Mouse (Mus musculus) heart, adult 2 months (tissue): ENCODE data around the gene Panx1. TPM values are rescaled to one million over a fixed set of nuclear protein-coding genes. Genes with fewer than 3 reads are reported as not detected.

Experiments
- DNase-seq, 2 experiments: peaks; one replicate each; pipeline ENCODE4 v3.0.0; 2021
- H3K27ac ChIP-seq: fragments of 200-600 bp; 2 replicates; pipeline ENCODE4 v1.8.1; 2022
- H3K27me3 ChIP-seq: fragments of 200-500 bp; 2 replicates; pipeline ENCODE4 v1.6.1; 2012; ENCODE audit warnings: mild to moderate bottlenecking, low read length, inconsistent platforms, mixed read lengths; ENCODE audit not compliant: control insufficient read depth, insufficient read depth
- H3K36me3 ChIP-seq: fragments of 200-500 bp; 2 replicates; pipeline ENCODE4 v1.6.1; 2012; ENCODE audit warnings: low read length, inconsistent platforms; ENCODE audit not compliant: control insufficient read depth, insufficient read depth
- H3K4me1 ChIP-seq: fragments of 200-500 bp; 2 replicates; pipeline ENCODE4 v1.6.1; 2011; ENCODE audit warnings: low read length; ENCODE audit not compliant: control insufficient read depth, insufficient read depth
- H3K4me3 ChIP-seq: fragments of 200-600 bp; 2 replicates; pipeline ENCODE4 v1.8.1; 2022
- H3K79me2 ChIP-seq: fragments of 200-500 bp; replicated peaks from 2 replicates; pipeline ENCODE4 v1.6.1; 2012; ENCODE audit warnings: mild to moderate bottlenecking, inconsistent platforms, low read length, moderate library complexity, mixed read lengths; ENCODE audit not compliant: control insufficient read depth, insufficient read depth
- H3K9ac ChIP-seq: fragments of 200-500 bp; 2 replicates; pipeline ENCODE4 v1.6.1; 2012; ENCODE audit warnings: low read depth, mild to moderate bottlenecking, control low read depth, inconsistent platforms, low read length, mixed read lengths
- CTCF ChIP-seq: fragments of 200-600 bp; IDR thresholded peaks from 2 replicates; pipeline ENCODE4 v1.8.1; 2022; ENCODE audit warnings: antibody characterized with exemption, mild to moderate bottlenecking, moderate library complexity
- EP300 ChIP-seq: fragments of 200-500 bp; IDR thresholded peaks from 2 replicates; pipeline ENCODE4 v1.6.1; 2011; ENCODE audit warnings: low read depth, low read length, control low read depth; ENCODE audit not compliant: insufficient read depth
- POLR2A ChIP-seq: fragments of 200-500 bp; IDR thresholded peaks from 2 replicates; pipeline ENCODE4 v1.6.1; 2011; ENCODE audit warnings: mild to moderate bottlenecking, low read depth, low read length, control low read depth; ENCODE audit not compliant: insufficient read depth
- WGBS: fragments of 180-500 bp; shearing (Covaris S2); methylation state at CpG from one replicate; pipeline ENCODE4 v1.1.7; 2018; 5-methylcytosine and 5-hydroxymethylcytosine counted together
- intact Hi-C: fragments of 180-260 bp; cut with DNase I; formaldehyde crosslinking; loops from one replicate; pipeline ENCODE4 v1.15.1; 2025
- polyA plus RNA-seq: library from polyadenylated mRNA; depleted of rRNA; stranded (reverse); fragments of >200 nt; gene quantifications from 2 replicates; pipeline ENCODE4 v1.2.3, GENCODE M21; 2012; rRNA removed
- total RNA-seq, 2 experiments: library from RNA; stranded (reverse); gene quantifications; 2 replicates each; pipeline ENCODE4 v1.2.3; 2021

Gene Panx1
- total and polyA plus RNA-seq, 3 experiments, result 3.8 to 6.0 (median 4.5) TPM

DNA sequence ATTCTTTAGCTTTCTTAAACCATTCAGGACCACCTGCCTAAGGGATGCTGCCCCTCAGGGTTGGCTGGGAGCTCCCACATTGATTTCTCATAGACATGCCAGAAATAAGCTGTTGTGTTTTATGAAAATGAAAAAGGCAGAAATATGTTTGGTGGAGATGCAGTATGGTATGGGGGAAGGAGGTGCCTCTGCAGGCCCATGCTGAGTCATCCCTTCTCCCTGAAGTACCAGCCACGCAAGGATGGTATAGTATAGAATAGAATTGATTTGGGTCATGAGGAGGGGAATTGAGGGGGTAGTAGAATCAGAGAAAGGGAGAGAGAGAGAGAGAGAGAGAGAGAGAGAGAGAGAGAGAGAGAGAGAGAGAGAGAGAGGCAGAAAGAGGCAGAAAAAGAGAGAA is 90.6 kb downstream of the Panx1 start:
- no peaks in the 10 kb centered on the region for H3K27me3 ChIP-seq
- intact Hi-C loops, result no loop called here
- H3K36me3 ChIP-seq, result no peaks in the 10 kb centered on the region
- no peak for DNase-seq
- 59% methylated on average over 1 of the region's 1 CpGs for WGBS
- no peak overlapping the region for H3K27ac ChIP-seq
- H3K9ac ChIP-seq, result no peak overlapping the region
- H3K4me1 ChIP-seq, result no peaks in the 10 kb centered on the region
- TF ChIP-seq CTCF, result no peak
- no peak for TF ChIP-seq POLR2A
- no peak for TF ChIP-seq EP300
- H3K79me2 ChIP-seq, result no peaks in the 10 kb centered on the region
- H3K4me3 ChIP-seq, result no peak overlapping the region

Other genes with a start within 250 kb of the Panx1 start
- gene Gpr83, start 185.3 kb downstream of the Panx1 start, total RNA-seq, result not detected
- gene Gpr83, start 185.3 kb downstream of the Panx1 start, polyA plus RNA-seq, result 0.14 and 0.15 TPM in 2 replicates
- gene Izumo1r, start 141.5 kb downstream of the Panx1 start, total RNA-seq, result not detected
- 0.18 and 0.29 TPM in 2 replicates for gene Izumo1r, start 141.5 kb downstream of the Panx1 start, polyA plus RNA-seq
- gene Hephl1, start 66.6 kb upstream of the Panx1 start, total RNA-seq, result under 1 TPM; 0.05 to 0.16 TPM
- gene Hephl1, start 66.6 kb upstream of the Panx1 start, polyA plus RNA-seq, result 0.06 TPM in 2 replicates
- gene Vstm5, start 193.6 kb upstream of the Panx1 start, total RNA-seq, result under 1 TPM; 0.23 to 0.32 TPM
- 0.31 and 0.59 TPM in 2 replicates for gene Vstm5, start 193.6 kb upstream of the Panx1 start, polyA plus RNA-seq
- 10 to 100 TPM; 14.3 to 14.6 TPM for gene Med17, start 234.5 kb upstream of the Panx1 start, total RNA-seq
- 10.3 and 13.6 TPM in 2 replicates for gene Med17, start 234.5 kb upstream of the Panx1 start, polyA plus RNA-seq